Mouse (Mus musculus) midbrain, postnatal 0 days (tissue): ENCODE measurements around the gene Ceacam10. TPM values are rescaled to one million over a fixed set of nuclear protein-coding genes. Genes with fewer than 3 reads are reported as not detected.

Experiments used
- ATAC-seq: fragments of 200-750 bp; cut with Nextera tagmentation; 2 replicates; pipeline ENCODE4 v1.8.0; 2017; ENCODE audit warnings: moderate number of reproducible peaks, mild to moderate bottlenecking, moderate TSS enrichment, moderate library complexity; ENCODE audit not compliant: low FRiP score
- DNase-seq: peaks from one replicate; pipeline ENCODE4 v3.0.0-alpha.2; 2015; ENCODE audit warnings: low spot score
- H3K27ac ChIP-seq: fragments of 300-500 bp; sonication (generic); 2 replicates; pipeline ENCODE4 v1.5.1; 2014; ENCODE audit warnings: low read depth, mild to moderate bottlenecking, low read length, mixed read lengths
- H3K27me3 ChIP-seq: fragments of 300-500 bp; sonication (generic); 2 replicates; pipeline ENCODE4 v1.6.1; 2014; ENCODE audit warnings: low read length, control low read depth, mixed read lengths; ENCODE audit not compliant: insufficient read depth
- H3K36me3 ChIP-seq: fragments of 300-500 bp; sonication (generic); 2 replicates; pipeline ENCODE4 v1.6.1; 2014; ENCODE audit warnings: low read length, control low read depth, mixed read lengths; ENCODE audit not compliant: insufficient read depth
- H3K4me1 ChIP-seq: fragments of 300-500 bp; sonication (generic); 2 replicates; pipeline ENCODE4 v1.6.1; 2014; ENCODE audit warnings: mild to moderate bottlenecking, control low read depth, antibody characterized with exemption, low read length, mixed read lengths; ENCODE audit not compliant: insufficient read depth
- H3K4me2 ChIP-seq: fragments of 300-500 bp; sonication (generic); 2 replicates; pipeline ENCODE4 v1.6.1; 2014; ENCODE audit warnings: low read depth, mild to moderate bottlenecking, low read length, mixed read lengths; ENCODE audit not compliant: poor library complexity, severe bottlenecking
- H3K4me3 ChIP-seq: fragments of 300-500 bp; sonication (generic); 2 replicates; pipeline ENCODE4 v1.5.1; 2014; ENCODE audit warnings: low read depth, mild to moderate bottlenecking, low read length, moderate library complexity
- H3K9ac ChIP-seq: fragments of 300-500 bp; sonication (generic); replicated peaks from 2 replicates; pipeline ENCODE4 v1.6.1; 2014; ENCODE audit warnings: mild to moderate bottlenecking, low read length, moderate library complexity, mixed read lengths; ENCODE audit not compliant: poor library complexity, severe bottlenecking
- H3K9me3 ChIP-seq: fragments of 300-500 bp; sonication (generic); 2 replicates; pipeline ENCODE4 v1.6.1; 2016; ENCODE audit warnings: low read length, control low read depth
- CTCF ChIP-seq: IDR thresholded peaks from 2 replicates; pipeline ENCODE4 v1.5.1; 2016; ENCODE audit warnings: antibody characterized with exemption, mild to moderate bottlenecking
- WGBS: fragments of 180-500 bp; shearing (Covaris S2); extraction: QIAGEN DNeasy Blood & Tissue Kit; methylation state at CpG from one replicate; pipeline ENCODE4 v1.1.7; 2014; 5-methylcytosine and 5-hydroxymethylcytosine counted together
- polyA plus RNA-seq: library from polyadenylated mRNA; unstranded; fragments of >200 nt; fragmentation: Nextera tagmentation; extraction: Ambion mirVana; gene quantifications from 2 replicates; pipeline ENCODE4 v1.2.1, GENCODE M21; 2015
- total RNA-seq: library from RNA; depleted of rRNA; stranded (reverse); fragments of >200 nt; gene quantifications from 2 replicates; pipeline ENCODE4 v1.2.3, GENCODE M21; 2014

Gene Ceacam10
- total and polyA plus RNA-seq, 2 experiments from 2014 or later, result 0.43 TPM; not detected in 1

DNA sequence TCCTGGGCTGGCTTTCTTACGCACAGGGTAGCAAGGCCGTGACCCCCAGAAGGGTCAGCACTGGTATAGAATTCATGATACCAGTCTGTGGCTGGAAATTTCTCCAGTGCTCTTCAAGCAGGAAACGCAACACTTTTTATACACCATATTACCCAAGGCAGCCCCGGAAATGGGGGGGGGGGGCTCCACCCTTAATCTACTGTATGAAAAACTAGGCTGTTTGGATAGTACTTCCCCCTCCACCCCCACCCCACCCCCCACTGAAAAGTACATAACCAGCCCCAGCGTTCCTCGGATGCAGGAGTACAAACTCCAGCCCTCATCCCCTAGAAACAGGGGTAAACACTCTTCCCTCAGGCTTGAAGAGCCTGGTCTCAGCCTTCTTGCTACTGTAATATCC lies 16.8 kb upstream of the Ceacam10 start, which contains the start of gene Cd177:
Gene Cd177, minus strand, starts transcription at position 101 of the 400 bp plus-strand sequence.
- no peak for TF ChIP-seq CTCF
- ATAC-seq (no peak), DNase-seq (no peak)
- no peak within 1 kb of the TSS for H3K4me3 ChIP-seq
- no peaks in the 10 kb centered on the region for H3K9me3 ChIP-seq
- H3K4me2 ChIP-seq, result no peak within 1 kb of the TSS
- H3K27ac ChIP-seq, result no peak within 1 kb of the TSS
- no peak within 1 kb of the TSS for H3K9ac ChIP-seq
- WGBS, result 86% methylated on average over 6 of the region's 6 CpGs
- H3K4me1 ChIP-seq, result no peaks in the 10 kb centered on the region
- no peaks in the 10 kb centered on the region for H3K27me3 ChIP-seq
- no peaks in the 10 kb centered on the region for H3K36me3 ChIP-seq

DNA sequence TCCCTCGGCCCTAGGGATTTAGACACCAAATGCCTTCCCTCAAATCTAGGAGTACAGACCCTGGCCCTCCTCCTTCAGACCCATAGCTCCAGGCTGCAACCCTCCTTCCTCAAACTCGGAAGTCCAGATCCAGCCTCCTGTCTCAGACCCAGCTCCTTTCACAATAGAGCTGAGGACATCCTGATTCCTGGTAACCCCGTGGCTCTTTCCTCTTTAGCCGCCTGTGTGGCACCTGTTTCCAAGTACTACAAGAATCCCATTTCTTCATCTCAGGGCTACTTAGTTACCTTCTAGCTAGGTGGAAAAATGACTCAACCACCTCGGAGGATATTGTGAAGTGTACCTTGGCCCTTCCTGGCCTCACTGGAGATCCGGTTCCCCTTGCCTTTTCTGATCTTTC lies 15.8 kb upstream of the Ceacam10 start:
- H3K4me1 ChIP-seq, result no peaks in the 10 kb centered on the region
- H3K36me3 ChIP-seq, result no peaks in the 10 kb centered on the region
- no peak overlapping the region for H3K9ac ChIP-seq
- WGBS, result 76% methylated on average over 6 of the region's 6 CpGs
- H3K27ac ChIP-seq, result no peak overlapping the region
- H3K9me3 ChIP-seq, result no peaks in the 10 kb centered on the region
- DNase-seq (no peak), ATAC-seq (no peak)
- no peak overlapping the region for H3K4me2 ChIP-seq
- no peaks in the 10 kb centered on the region for H3K27me3 ChIP-seq
- TF ChIP-seq CTCF, result no peak
- H3K4me3 ChIP-seq, result no peak overlapping the region

DNA sequence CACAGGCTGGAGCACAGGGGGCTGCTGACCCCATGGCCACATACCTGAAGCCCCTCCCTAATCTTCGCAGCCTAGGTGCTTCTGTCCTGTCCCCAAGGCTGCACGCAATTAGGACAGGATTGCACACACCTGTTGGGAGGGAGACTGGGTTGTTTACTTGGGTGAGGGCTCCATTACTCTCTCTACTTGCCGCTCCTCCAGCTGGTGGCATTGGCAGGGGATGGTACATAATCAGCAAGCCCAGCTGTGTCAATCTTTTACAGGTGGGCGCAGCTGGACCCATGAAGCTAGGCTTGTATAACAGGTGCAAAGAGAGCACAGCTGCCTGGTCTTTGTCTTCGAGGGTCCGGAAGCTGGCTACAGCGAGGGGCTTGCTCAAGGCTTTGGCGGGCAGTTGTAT lies 14.4 kb upstream of the Ceacam10 start:
- H3K4me2 ChIP-seq, result no peak overlapping the region
- no peak overlapping the region for H3K27ac ChIP-seq
- H3K9ac ChIP-seq, result no peak overlapping the region
- H3K4me1 ChIP-seq, result no peaks in the 10 kb centered on the region
- no peak for ATAC-seq
- DNase-seq, result no peak
- H3K4me3 ChIP-seq, result no peak overlapping the region
- 90% methylated on average over 8 of the region's 8 CpGs for WGBS
- H3K27me3 ChIP-seq, result no peaks in the 10 kb centered on the region
- H3K36me3 ChIP-seq, result no peaks in the 10 kb centered on the region
- TF ChIP-seq CTCF, result no peak
- H3K9me3 ChIP-seq, result no peaks in the 10 kb centered on the region

DNA sequence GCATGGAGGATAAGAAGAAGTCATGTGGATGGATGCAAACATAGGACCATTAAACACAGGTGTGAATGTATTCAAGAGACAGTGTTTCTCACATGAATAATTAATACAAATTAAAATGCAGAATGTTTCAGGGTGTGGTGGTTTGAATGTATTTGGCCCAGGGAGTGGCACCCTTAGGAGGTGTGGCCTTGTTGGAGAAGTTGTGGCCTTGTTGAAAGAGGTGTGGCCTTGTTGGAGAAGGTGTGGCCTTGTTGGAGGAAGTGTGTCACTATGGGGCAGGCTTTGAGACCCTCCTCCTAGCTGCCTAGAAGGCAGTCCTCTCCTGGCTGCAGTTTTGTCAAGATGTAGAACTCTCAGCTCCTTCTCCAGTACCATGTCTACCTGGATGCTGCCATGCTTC lies 5.6 kb upstream of the Ceacam10 start:
- Histone ChIP-seq H3K9ac (no peak overlapping the region), H3K4me1 (no peaks in the 10 kb centered on the region), H3K4me2 (no peak overlapping the region), H3K9me3 (no peaks in the 10 kb centered on the region), H3K36me3 (no peaks in the 10 kb centered on the region), H3K27ac (no peak overlapping the region), H3K4me3 (no peak overlapping the region), H3K27me3 (no peaks in the 10 kb centered on the region)
- TF ChIP-seq CTCF, result no peak
- no peak for ATAC-seq
- no peak for DNase-seq

DNA sequence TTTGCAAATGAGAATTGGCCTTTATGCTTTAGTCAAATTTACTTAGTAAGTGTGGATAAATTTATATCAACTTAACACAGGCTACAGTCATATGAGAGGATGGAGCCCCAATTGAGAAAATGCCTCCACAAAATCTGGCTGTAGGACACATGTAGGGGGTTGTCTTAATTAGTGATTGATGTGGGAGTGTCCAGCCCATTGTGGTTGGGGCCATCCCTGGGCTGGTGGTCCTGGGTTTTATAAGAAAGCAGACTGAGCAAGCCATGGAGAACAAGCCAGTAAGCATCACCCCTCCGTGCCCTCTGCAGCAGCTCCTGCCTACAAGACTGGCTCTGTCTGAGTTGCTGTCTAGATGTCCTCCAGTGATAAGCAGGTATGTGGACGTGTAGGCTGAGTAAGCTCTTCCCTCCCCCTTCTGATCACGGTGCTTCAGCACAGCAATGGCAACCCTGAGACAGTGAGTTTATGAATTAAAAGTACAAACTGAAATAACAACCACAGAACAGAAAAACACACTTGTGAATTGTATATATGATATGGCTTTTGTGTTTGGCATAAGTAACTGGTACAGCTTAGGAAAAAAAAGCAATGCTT lies 3.0 kb upstream of the Ceacam10 start:
- WGBS, result 58% methylated on average over 3 of the region's 3 CpGs
- H3K4me1 ChIP-seq, result no peaks in the 10 kb centered on the region
- ATAC-seq (no peak), DNase-seq (no peak)
- no peak overlapping the region for H3K4me3 ChIP-seq
- H3K36me3 ChIP-seq, result no peaks in the 10 kb centered on the region
- no peak overlapping the region for H3K27ac ChIP-seq
- no peak overlapping the region for H3K4me2 ChIP-seq
- no peaks in the 10 kb centered on the region for H3K9me3 ChIP-seq
- H3K27me3 ChIP-seq, result no peaks in the 10 kb centered on the region
- TF ChIP-seq CTCF, result no peak
- H3K9ac ChIP-seq, result no peak overlapping the region

DNA sequence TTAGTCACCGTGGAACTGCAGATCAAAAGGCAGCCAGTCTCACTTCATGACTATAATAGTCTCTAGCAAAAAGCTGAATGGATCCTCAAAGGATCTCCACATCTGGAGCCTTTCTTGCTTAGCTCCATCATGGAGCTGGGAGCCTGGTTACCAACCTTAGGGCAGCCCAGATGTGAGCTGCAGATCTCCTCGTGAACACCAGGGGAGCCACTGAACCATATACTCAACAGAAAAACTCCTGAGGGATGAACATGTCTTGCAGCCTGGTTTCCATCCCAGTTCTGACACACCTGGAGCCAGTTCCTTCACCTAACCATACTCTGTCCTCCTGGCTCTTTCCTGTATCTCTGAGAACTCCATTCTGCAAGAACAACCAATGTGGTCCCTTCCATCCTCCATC lies 861 bp upstream of the Ceacam10 start:
- no peak overlapping the region for H3K27ac ChIP-seq
- H3K4me1 ChIP-seq, result no peaks in the 10 kb centered on the region
- DNase-seq (no peak), ATAC-seq (no peak)
- WGBS, result 67% methylated on average over 2 of the region's 2 CpGs
- no peaks in the 10 kb centered on the region for H3K9me3 ChIP-seq
- H3K4me3 ChIP-seq, result no peak overlapping the region
- no peak for TF ChIP-seq CTCF
- no peaks in the 10 kb centered on the region for H3K36me3 ChIP-seq
- no peak overlapping the region for H3K9ac ChIP-seq
- H3K4me2 ChIP-seq, result no peak overlapping the region
- no peaks in the 10 kb centered on the region for H3K27me3 ChIP-seq
